24 mouse cellular contexts compared by ENCODE assay signal in the genomic region with DNA sequence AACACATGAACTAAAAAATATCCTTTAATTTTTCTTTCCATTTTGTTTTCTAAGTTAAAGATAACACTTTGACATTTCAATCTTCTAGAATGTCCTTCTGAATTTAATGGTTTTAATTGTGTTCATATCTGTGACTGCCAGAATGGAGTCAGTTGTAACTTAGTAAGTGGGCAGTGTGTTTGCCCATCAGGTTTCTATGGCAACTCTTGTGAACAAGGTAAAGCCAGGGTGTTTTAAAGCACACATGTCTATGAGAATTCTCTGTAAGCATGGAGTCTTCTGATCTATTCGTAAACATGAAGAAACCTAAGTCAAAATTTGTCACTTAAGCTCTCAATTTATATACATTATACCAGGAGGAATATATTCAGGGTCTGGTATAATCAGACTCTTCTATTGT.
"Had no signal": no experiment of that assay in that cellular context is flagged by ENCODE, and none has a peak within 500 bp of the region (broad histone marks: within the 10 kb centered on the region; RNA-seq: fewer than 3 reads in every experiment).

No protein-coding gene starts in this region.

- ATAC-seq: hindbrain, embryonic 16.5 days; intestine, embryonic 16.5 days had no signal

- H3K9ac ChIP-seq: heart, embryonic 13.5 days; heart, embryonic 15.5 days; hindbrain, embryonic 14.5 days; kidney, embryonic 15.5 days; limb, embryonic 13.5 days; limb, embryonic 15.5 days had no signal

- H3K4me3 ChIP-seq: heart, adult 2 months; heart, embryonic 13.5 days; heart, embryonic 15.5 days; kidney, embryonic 15.5 days; limb, embryonic 13.5 days; limb, embryonic 15.5 days had no signal

- H3K27me3 ChIP-seq: heart, embryonic 13.5 days; heart, embryonic 15.5 days; kidney, embryonic 15.5 days; limb, embryonic 13.5 days; limb, embryonic 15.5 days had no signal

- H3K4me1 ChIP-seq: heart, embryonic 13.5 days; heart, embryonic 15.5 days; kidney, embryonic 15.5 days; limb, embryonic 15.5 days had no signal

- H3K36me3 ChIP-seq: heart, embryonic 13.5 days; heart, embryonic 15.5 days; kidney, embryonic 15.5 days; limb, embryonic 13.5 days; limb, embryonic 15.5 days had no signal

- DNase-seq: gastrocnemius, postnatal 14 days; gastrocnemius, postnatal 36 days; heart, adult 11 months; heart, adult 2 months; heart, postnatal 14 days; heart, postnatal 36 days; kidney, adult 11 months; kidney, adult 2 months; kidney, adult 9 months; kidney, postnatal 14 days; kidney, postnatal 36 days; layer of hippocampus, adult 9-11 months; layer of hippocampus, postnatal 36 days; left cerebral cortex, postnatal 4 days had no signal

- H3K27ac ChIP-seq: heart, adult 2 months; heart, embryonic 13.5 days; heart, embryonic 15.5 days; hindbrain, embryonic 14.5 days; kidney, embryonic 15.5 days; kidney, postnatal 0 days; limb, embryonic 13.5 days; limb, embryonic 15.5 days had no signal

- H3K9me3 ChIP-seq: heart, embryonic 13.5 days; heart, embryonic 15.5 days; kidney, embryonic 15.5 days; limb, embryonic 13.5 days; limb, embryonic 15.5 days had no signal

- H3K4me2 ChIP-seq: heart, embryonic 11.5 days; heart, embryonic 13.5 days; heart, embryonic 15.5 days; hindbrain, embryonic 14.5 days; kidney, embryonic 15.5 days; limb, embryonic 13.5 days; limb, embryonic 15.5 days had no signal
